Mouse (Mus musculus): ENCODE measurements around the gene AL732309.1. TPM values are rescaled to one million over a fixed set of nuclear protein-coding genes. Genes with fewer than 3 reads are reported as not detected.
A peak's percentile ranks its signal among the peaks of the same experiment; 100 is the strongest.

The AL732309.1 gene
- polyA plus RNA-seq, 1 experiment from 2014 or later = 1.4 TPM

DNA sequence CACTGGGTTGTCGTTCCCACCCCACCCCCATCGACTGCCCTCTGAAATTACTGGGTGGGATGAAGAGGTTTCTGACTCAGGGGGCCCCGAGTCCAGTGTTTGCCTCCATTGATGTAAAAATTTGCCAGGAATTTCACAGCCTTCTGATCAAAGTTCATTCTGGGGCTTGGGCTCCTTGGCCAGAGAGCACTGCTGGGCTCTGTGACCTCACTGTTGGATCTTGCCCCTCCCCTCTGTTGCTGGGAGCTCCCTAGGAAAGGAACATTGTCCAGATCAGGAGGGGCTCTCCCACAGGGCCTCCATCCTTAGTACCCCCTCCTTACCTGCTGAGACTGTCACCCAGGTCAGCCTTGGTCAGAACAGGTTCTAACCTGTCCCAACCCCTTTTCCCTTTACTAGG lies 32.2 kb downstream of the AL732309.1 start, which contains the start of gene Stpg3:
TSS of gene Stpg3 (minus strand) at position 194 of the 400 bp plus-strand sequence.
- ATAC-seq = no peak
- H3K4me3 ChIP-seq (ENCODE audit: low read depth, low read length) = no peak within 1 kb of the TSS
- H3K9ac ChIP-seq (replicated peaks) = no peak within 1 kb of the TSS
- no peak within 1 kb of the TSS for H3K27ac ChIP-seq (ENCODE audit: low read depth)
- peaks cover 3% of the 10 kb centered on the region; the same call in 1 of the 2 replicates for H3K36me3 ChIP-seq (replicated peaks; ENCODE audit: insufficient read depth, low read length)
- no peak for DNase-seq
- WGBS (ENCODE audit: insufficient replicate concordance) = 71% methylated on average over 3 of the region's 3 CpGs
- H3K4me2 ChIP-seq (ENCODE audit: low read depth, low read length) = no peak within 1 kb of the TSS
- no peaks in the 10 kb centered on the region for H3K9me3 ChIP-seq (ENCODE audit: low read length)
- peaks cover 16% of the 10 kb centered on the region for H3K4me1 ChIP-seq (ENCODE audit: insufficient read depth)
- no peak for TF ChIP-seq CTCF (IDR thresholded peaks at IDR 0.05; ENCODE audit: low read depth)
- no peak for TF ChIP-seq EP300 (IDR thresholded peaks at IDR 0.05; ENCODE audit: low read depth)
- H3K27me3 ChIP-seq (ENCODE audit: insufficient read depth, low read length) = no peaks in the 10 kb centered on the region

DNA sequence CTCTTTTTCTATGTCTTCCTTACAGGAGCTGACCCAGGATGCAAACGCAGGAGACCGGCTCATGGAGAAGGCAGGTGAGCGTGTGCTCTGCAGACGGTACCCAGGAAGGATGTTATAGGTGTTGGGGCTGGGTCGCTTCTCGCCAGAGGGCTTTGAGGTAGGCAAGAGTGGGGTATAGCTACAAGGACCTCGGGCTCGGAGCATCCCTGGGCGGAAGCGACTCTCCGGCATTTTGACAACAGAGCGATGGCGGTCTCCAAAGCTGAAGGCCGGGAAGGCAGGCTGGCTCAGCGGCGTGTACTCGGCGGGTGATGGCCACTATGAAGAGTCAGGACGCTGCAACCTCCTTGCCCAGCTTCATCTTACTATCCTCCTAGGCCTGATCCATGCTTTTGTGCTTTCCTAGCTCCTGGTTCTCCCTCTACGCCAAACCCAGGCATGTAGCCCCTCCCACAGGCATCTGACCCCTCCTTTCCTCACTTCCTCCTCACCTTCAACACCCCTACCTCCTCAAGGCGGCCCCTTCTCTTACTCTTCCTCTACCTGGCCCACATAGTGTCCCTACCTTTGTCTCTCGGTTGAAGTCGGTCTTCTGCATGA lies 33.3 kb downstream of the AL732309.1 start:
- Histone ChIP-seq H3K9ac (replicated peaks) (no peak overlapping the region), H3K27me3 (ENCODE audit: insufficient read depth, low read length) (no peaks in the 10 kb centered on the region), H3K27ac (ENCODE audit: low read depth) (no peak overlapping the region), H3K4me2 (ENCODE audit: low read depth, low read length) (no peak overlapping the region), H3K9me3 (ENCODE audit: low read length) (no peaks in the 10 kb centered on the region), H3K4me1 (ENCODE audit: insufficient read depth) (peaks cover 16% of the 10 kb centered on the region), H3K4me3 (ENCODE audit: low read depth, low read length) (no peak overlapping the region), H3K36me3 (replicated peaks; ENCODE audit: insufficient read depth, low read length) (peaks cover 3% of the 10 kb centered on the region; the same call in 1 of the 2 replicates)
- 74% methylated on average over 23 of the region's 23 CpGs for whole genome bisulfite sequencing (ENCODE audit: insufficient replicate concordance)
- ATAC-seq (no peak), DNase-seq (no peak)
- no peak for TF ChIP-seq CTCF (IDR thresholded peaks at IDR 0.05; ENCODE audit: low read depth)
- TF ChIP-seq EP300 (IDR thresholded peaks at IDR 0.05; ENCODE audit: low read depth) = no peak

- Histone ChIP-seq H3K9me3 (ENCODE audit: low read length) (no peaks in the 10 kb centered on the region), H3K36me3 (replicated peaks; ENCODE audit: insufficient read depth, low read length) (peaks cover 22% of the 10 kb centered on the region), H3K27ac (ENCODE audit: low read depth) (peak within 1 kb of the TSS; percentile 89), H3K4me3 (ENCODE audit: low read depth, low read length) (peak within 1 kb of the TSS; percentile 89), H3K4me1 (ENCODE audit: insufficient read depth) (peaks cover 16% of the 10 kb centered on the region), H3K27me3 (ENCODE audit: insufficient read depth, low read length) (no peaks in the 10 kb centered on the region), H3K4me2 (ENCODE audit: low read depth, low read length) (peak within 1 kb of the TSS; percentile 77), H3K9ac (replicated peaks) (peak within 1 kb of the TSS; percentile 92)
- DNase-seq = peak; percentile 93
- peak; percentile 97 for ATAC-seq
- TF ChIP-seq CTCF (IDR thresholded peaks at IDR 0.05; ENCODE audit: low read depth) (no peak), EP300 (IDR thresholded peaks at IDR 0.05; ENCODE audit: low read depth) (0 out of 2 replicates have a peak, but pooled peaks have one; percentile 27)
- 2% methylated on average over 44 of the region's 44 CpGs for WGBS (ENCODE audit: insufficient replicate concordance)
These were observed 35.5 kb downstream of the AL732309.1 start, which contains the start of gene Nelfb for GRCm38 (mm10) chr2:25211121-25211670. Nelfb (minus strand) TSS chr2:25211489.

GRCm38 (mm10) chr2:25210686-25211085 lies 36.0 kb downstream of the AL732309.1 start:
- ATAC-seq = peak; percentile 22
- Histone ChIP-seq H3K4me2 (ENCODE audit: low read depth, low read length) (peak overlapping the region; percentile 77), H3K27ac (ENCODE audit: low read depth) (peak overlapping the region; percentile 89), H3K9me3 (ENCODE audit: low read length) (no peaks in the 10 kb centered on the region), H3K4me3 (ENCODE audit: low read depth, low read length) (peak overlapping the region; percentile 89), H3K36me3 (replicated peaks; ENCODE audit: insufficient read depth, low read length) (peaks cover 27% of the 10 kb centered on the region), H3K4me1 (ENCODE audit: insufficient read depth) (peaks cover 16% of the 10 kb centered on the region), H3K27me3 (ENCODE audit: insufficient read depth, low read length) (no peaks in the 10 kb centered on the region), H3K9ac (replicated peaks) (peak overlapping the region; percentile 92)
- DNase-seq = no peak
- 0% methylated on average over 24 of the region's 24 CpGs for WGBS (ENCODE audit: insufficient replicate concordance)
- TF ChIP-seq EP300 (IDR thresholded peaks at IDR 0.05; ENCODE audit: low read depth) (no peak), CTCF (IDR thresholded peaks at IDR 0.05; ENCODE audit: low read depth) (no peak)

DNA sequence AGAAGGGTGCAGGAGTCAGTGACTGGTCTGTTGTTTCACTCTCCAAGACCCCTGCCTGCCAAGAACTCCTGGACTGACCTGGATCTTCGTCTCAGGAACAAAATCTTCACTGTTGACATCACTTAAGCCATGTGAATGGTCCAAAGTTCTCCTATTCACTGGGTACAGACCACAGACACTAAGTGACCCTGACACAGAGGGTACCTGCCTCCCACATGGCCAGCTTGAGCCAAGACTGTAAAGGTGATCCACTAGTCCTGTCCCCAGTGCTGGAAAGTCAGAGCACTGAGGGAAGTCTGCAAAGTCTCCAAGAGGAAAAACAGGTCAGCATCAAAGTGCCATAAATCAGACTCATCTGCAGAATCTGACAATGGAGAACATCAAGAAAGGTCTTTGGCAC lies 39.1 kb downstream of the AL732309.1 start:
- peaks cover 52% of the 10 kb centered on the region for H3K36me3 ChIP-seq (replicated peaks; ENCODE audit: insufficient read depth, low read length)
- WGBS (ENCODE audit: insufficient replicate concordance) = 76% methylated on average over 1 of the region's 1 CpGs
- no peak overlapping the region for H3K4me3 ChIP-seq (ENCODE audit: low read depth, low read length)

DNA sequence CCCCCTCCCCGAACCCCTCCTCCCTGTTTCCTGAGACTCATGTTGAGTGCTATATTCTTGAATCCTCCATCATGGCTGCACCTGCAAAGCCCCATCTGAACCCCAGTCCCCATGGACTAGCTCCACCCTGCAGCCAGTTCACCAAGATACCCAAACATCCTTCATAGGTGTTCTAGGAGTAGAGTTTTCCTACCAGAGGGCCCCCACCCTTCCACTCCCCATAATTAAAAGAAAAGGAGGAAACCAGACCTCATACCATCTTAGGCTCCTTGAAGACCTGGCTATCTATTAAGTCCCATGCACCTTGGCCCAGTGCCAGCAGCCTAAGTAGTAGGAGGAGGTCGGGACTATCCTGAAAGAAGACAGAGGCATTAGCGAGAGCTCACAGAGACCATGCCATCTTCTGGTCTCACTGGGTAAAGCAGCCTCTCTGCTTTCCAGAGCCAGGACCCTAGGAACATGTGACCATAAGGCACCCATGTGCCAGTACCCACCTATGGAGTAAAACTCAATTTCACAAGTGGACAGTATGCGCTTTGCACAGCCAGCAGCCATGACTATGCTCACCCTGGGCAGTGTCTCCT lies 42.9 kb downstream of the AL732309.1 start:
- H3K9ac ChIP-seq (replicated peaks) = no peak overlapping the region
- H3K27me3 ChIP-seq (ENCODE audit: insufficient read depth, low read length) = no peaks in the 10 kb centered on the region
- H3K27ac ChIP-seq (ENCODE audit: low read depth) = no peak overlapping the region
- peak; percentile 49 for TF ChIP-seq CTCF (IDR thresholded peaks at IDR 0.05; ENCODE audit: low read depth)
- no peak for TF ChIP-seq EP300 (IDR thresholded peaks at IDR 0.05; ENCODE audit: low read depth)
- H3K36me3 ChIP-seq (replicated peaks; ENCODE audit: insufficient read depth, low read length) = peaks cover 75% of the 10 kb centered on the region
- H3K9me3 ChIP-seq (ENCODE audit: low read length) = no peaks in the 10 kb centered on the region
- 57% methylated on average over 4 of the region's 4 CpGs for WGBS (ENCODE audit: insufficient replicate concordance)
- peak; percentile 54 for ATAC-seq
- H3K4me1 ChIP-seq (ENCODE audit: insufficient read depth) = no peaks in the 10 kb centered on the region
- no peak overlapping the region for H3K4me2 ChIP-seq (ENCODE audit: low read depth, low read length)
- DNase-seq = peak; percentile 53
- H3K4me3 ChIP-seq (ENCODE audit: low read depth, low read length) = no peak overlapping the region

More for the DNA sequence above, 39.1 kb downstream of the AL732309.1 start:
- H3K9ac ChIP-seq (replicated peaks) = no peak overlapping the region
- ATAC-seq (no peak), DNase-seq (no peak)
- H3K9me3 ChIP-seq (ENCODE audit: low read length) = no peaks in the 10 kb centered on the region
- no peaks in the 10 kb centered on the region for H3K27me3 ChIP-seq (ENCODE audit: insufficient read depth, low read length)
- H3K4me1 ChIP-seq (ENCODE audit: insufficient read depth) = peaks cover 16% of the 10 kb centered on the region
- TF ChIP-seq CTCF (IDR thresholded peaks at IDR 0.05; ENCODE audit: low read depth) = no peak
- no peak overlapping the region for H3K27ac ChIP-seq (ENCODE audit: low read depth)
- H3K4me2 ChIP-seq (ENCODE audit: low read depth, low read length) = no peak overlapping the region
